In the genomic region with DNA sequence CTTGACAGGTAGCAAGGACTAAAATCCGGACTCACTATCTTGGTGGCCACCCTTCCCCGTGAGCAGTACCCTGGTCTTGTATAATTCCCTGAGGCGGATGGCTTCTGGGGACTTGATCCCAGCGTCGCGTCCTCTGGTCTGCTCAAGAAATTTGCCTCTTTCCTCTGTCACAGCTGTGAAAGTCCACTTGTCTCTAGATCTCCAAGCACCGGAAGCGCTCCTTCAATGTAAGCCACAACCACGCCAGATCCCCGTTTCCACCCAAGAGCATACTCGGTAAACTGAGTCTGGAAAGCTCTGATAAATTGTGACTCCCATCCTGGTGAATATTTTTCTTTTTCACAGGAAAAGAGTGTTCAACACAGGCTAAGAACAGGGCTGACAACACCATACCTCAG, we compare ENCODE assay signal across 1 mouse cellular context.
TF ChIP-seq lines count a peak whose summit lies in the region.

No protein-coding gene starts in this region.

TF ChIP-seq in ES-E14, 5 proteins besides CTCF, POLR2A, EP300 and RAD21 (continued from another document):
- TF ChIP-seq HCFC1 (IDR thresholded peaks at IDR 0.05; ENCODE audit: borderline replicate concordance, insufficient read depth, low read length) = no peak
- TF ChIP-seq MAFK (IDR thresholded peaks at IDR 0.05; ENCODE audit: insufficient read depth, low read depth, low read length) = no peak
- no peak for TF ChIP-seq ZC3H11A (IDR thresholded peaks at IDR 0.05; ENCODE audit: borderline replicate concordance, low read depth, low read length)
- no peak for TF ChIP-seq ZNF384 (IDR thresholded peaks at IDR 0.05; ENCODE audit: low read depth, low read length)
